Mouse (Mus musculus) hindbrain, embryonic 12.5 days (tissue): ENCODE data around the gene Taar8a. TPM values are rescaled to one million over a fixed set of nuclear protein-coding genes. Genes with fewer than 3 reads are reported as not detected.
"Not testable (repeated sequence)": the region's sequence is repeated elsewhere in the genome, so short reads cannot be mapped to it uniquely, and the experiment has no call there.

Experiments used
- ATAC-seq: fragments of 200-750 bp; cut with Nextera tagmentation; 2 replicates; pipeline ENCODE4 v1.8.0; 2017; ENCODE audit warnings: moderate TSS enrichment; ENCODE audit not compliant: low FRiP score
- H3K27ac ChIP-seq: fragments of 300-500 bp; sonication (generic); 2 replicates; pipeline ENCODE4 v1.5.1; 2016; ENCODE audit warnings: mild to moderate bottlenecking
- H3K27me3 ChIP-seq: fragments of 300-500 bp; sonication (generic); 2 replicates; pipeline ENCODE4 v1.6.1; 2016; ENCODE audit warnings: mild to moderate bottlenecking
- H3K36me3 ChIP-seq: fragments of 300-500 bp; sonication (generic); 2 replicates; pipeline ENCODE4 v1.6.1; 2016; ENCODE audit warnings: mild to moderate bottlenecking
- H3K4me1 ChIP-seq: fragments of 300-500 bp; sonication (generic); 2 replicates; pipeline ENCODE4 v1.6.1; 2016
- H3K4me2 ChIP-seq: fragments of 300-500 bp; sonication (generic); replicated peaks from 2 replicates; pipeline ENCODE4 v1.6.1; 2016; ENCODE audit warnings: mild to moderate bottlenecking
- H3K4me3 ChIP-seq: fragments of 300-500 bp; sonication (generic); 2 replicates; pipeline ENCODE4 v1.5.1; 2016; ENCODE audit warnings: mild to moderate bottlenecking
- H3K9ac ChIP-seq: fragments of 300-500 bp; sonication (generic); 2 replicates; pipeline ENCODE4 v1.6.1; 2016; ENCODE audit warnings: mild to moderate bottlenecking, moderate library complexity
- H3K9me3 ChIP-seq: fragments of 300-500 bp; sonication (generic); replicated peaks from 2 replicates; pipeline ENCODE4 v1.6.1; 2016; ENCODE audit warnings: mild to moderate bottlenecking
- WGBS: fragments of 180-500 bp; shearing (Covaris S2); methylation state at CpG from one replicate; pipeline ENCODE4 v1.1.7; 2016; 5-methylcytosine and 5-hydroxymethylcytosine counted together
- polyA plus RNA-seq: library from polyadenylated mRNA; unstranded; fragments of >200 nt; fragmentation: Nextera tagmentation; extraction: Ambion mirVana; gene quantifications from 2 replicates; pipeline ENCODE4 v1.2.1, GENCODE M21; 2016

Taar8a gene
- not detected in 2 replicates for polyA plus RNA-seq

- not testable (repeated sequence) for H3K27ac ChIP-seq, H3K27me3 ChIP-seq, H3K36me3 ChIP-seq, H3K4me2 ChIP-seq, H3K4me1 ChIP-seq, ATAC-seq, H3K9ac ChIP-seq, H3K4me3 ChIP-seq, H3K9me3 ChIP-seq
- WGBS = 83% methylated on average over 2 of the region's 4 CpGs
These were observed at the start of gene Taar8a for GRCm38 (mm10) chr10:24076200-24076599. Gene Taar8a (plus strand): TSS chr10:24076500.

GRCm38 (mm10) chr10:24026922-24027321, 49.4 kb upstream of the Taar8a start, which contains the start of gene Taar7d:
Gene Taar7d (plus strand): TSS chr10:24027222.
- Histone ChIP-seq H3K4me2 (no peak within 1 kb of the TSS), H3K9me3 (no peaks in the 10 kb centered on the region), H3K27me3 (no peaks in the 10 kb centered on the region), H3K4me1 (no peaks in the 10 kb centered on the region), H3K9ac (no peak within 1 kb of the TSS), H3K4me3 (no peak within 1 kb of the TSS), H3K36me3 (no peaks in the 10 kb centered on the region), H3K27ac (no peak within 1 kb of the TSS)
- ATAC-seq = no peak

- ATAC-seq = no peak
- no peak overlapping the region for H3K27ac ChIP-seq
- H3K4me1 ChIP-seq = no peaks in the 10 kb centered on the region
- H3K9ac ChIP-seq = no peak overlapping the region
- H3K36me3 ChIP-seq = no peaks in the 10 kb centered on the region
- no peaks in the 10 kb centered on the region for H3K9me3 ChIP-seq
- H3K4me2 ChIP-seq = no peak overlapping the region
- no peaks in the 10 kb centered on the region for H3K27me3 ChIP-seq
- H3K4me3 ChIP-seq = no peak overlapping the region
These were observed 45.0 kb upstream of the Taar8a start for GRCm38 (mm10) chr10:24031347-24031746.

GRCm38 (mm10) chr10:24037314-24037713, 39.0 kb upstream of the Taar8a start, which contains the start of gene Taar7e:
Gene Taar7e (plus strand): TSS chr10:24037614.
- WGBS = 85% methylated on average over 2 of the region's 2 CpGs
- no peaks in the 10 kb centered on the region for H3K9me3 ChIP-seq
- H3K9ac ChIP-seq = no peak within 1 kb of the TSS
- H3K27ac ChIP-seq = no peak within 1 kb of the TSS
- no peak within 1 kb of the TSS for H3K4me2 ChIP-seq
- H3K27me3 ChIP-seq = no peaks in the 10 kb centered on the region
- H3K4me1 ChIP-seq = no peaks in the 10 kb centered on the region
- no peaks in the 10 kb centered on the region for H3K36me3 ChIP-seq
- ATAC-seq = no peak
- no peak within 1 kb of the TSS for H3K4me3 ChIP-seq

- no peak overlapping the region for H3K4me3 ChIP-seq
- no peak overlapping the region for H3K9ac ChIP-seq
- H3K27ac ChIP-seq = no peak overlapping the region
- no peaks in the 10 kb centered on the region for H3K27me3 ChIP-seq
- H3K4me1 ChIP-seq = no peaks in the 10 kb centered on the region
- H3K9me3 ChIP-seq = no peaks in the 10 kb centered on the region
- 86% methylated on average over 2 of the region's 2 CpGs for WGBS
- H3K4me2 ChIP-seq = no peak overlapping the region
- H3K36me3 ChIP-seq = no peaks in the 10 kb centered on the region
- no peak for ATAC-seq
These were observed 36.0 kb upstream of the Taar8a start for GRCm38 (mm10) chr10:24040120-24040869.

GRCm38 (mm10) chr10:24049210-24049609, 27.1 kb upstream of the Taar8a start, which contains the start of gene Taar7f:
Gene Taar7f (plus strand): TSS chr10:24049510.
- H3K9me3 ChIP-seq = no peaks in the 10 kb centered on the region
- no peak within 1 kb of the TSS for H3K4me3 ChIP-seq
- H3K36me3 ChIP-seq = no peaks in the 10 kb centered on the region
- no peak within 1 kb of the TSS for H3K4me2 ChIP-seq
- no peak within 1 kb of the TSS for H3K9ac ChIP-seq
- H3K4me1 ChIP-seq = no peaks in the 10 kb centered on the region
- no peak for ATAC-seq
- H3K27me3 ChIP-seq = no peaks in the 10 kb centered on the region
- no peak within 1 kb of the TSS for H3K27ac ChIP-seq

GRCm38 (mm10) chr10:24052039-24052438, 24.3 kb upstream of the Taar8a start:
- no peaks in the 10 kb centered on the region for H3K27me3 ChIP-seq
- no peak overlapping the region for H3K4me2 ChIP-seq
- H3K9ac ChIP-seq = no peak overlapping the region
- H3K4me3 ChIP-seq = no peak overlapping the region
- H3K27ac ChIP-seq = no peak overlapping the region
- H3K9me3 ChIP-seq = no peaks in the 10 kb centered on the region
- no peak for ATAC-seq
- no peaks in the 10 kb centered on the region for H3K4me1 ChIP-seq
- H3K36me3 ChIP-seq = no peaks in the 10 kb centered on the region
- WGBS = 87% methylated on average over 5 of the region's 5 CpGs

GRCm38 (mm10) chr10:24058986-24059385, 17.3 kb upstream of the Taar8a start:
- H3K4me3 ChIP-seq = no peak overlapping the region
- H3K36me3 ChIP-seq = no peaks in the 10 kb centered on the region
- H3K27me3 ChIP-seq = no peaks in the 10 kb centered on the region
- no peak overlapping the region for H3K9ac ChIP-seq
- ATAC-seq = no peak
- H3K4me2 ChIP-seq = no peak overlapping the region
- no peaks in the 10 kb centered on the region for H3K9me3 ChIP-seq
- 87% methylated on average over 3 of the region's 3 CpGs for WGBS
- no peaks in the 10 kb centered on the region for H3K4me1 ChIP-seq
- no peak overlapping the region for H3K27ac ChIP-seq

GRCm38 (mm10) chr10:24074751-24075150, 1.5 kb upstream of the Taar8a start:
- H3K4me2 ChIP-seq, H3K4me1 ChIP-seq, H3K27me3 ChIP-seq, H3K4me3 ChIP-seq, H3K36me3 ChIP-seq, ATAC-seq, H3K27ac ChIP-seq, H3K9me3 ChIP-seq, H3K9ac ChIP-seq: not testable (repeated sequence)
- 47% methylated on average over 2 of the region's 2 CpGs for WGBS

GRCm38 (mm10) chr10:24080166-24080565, 3.9 kb downstream of the Taar8a start:
- Histone ChIP-seq H3K4me2 (no peak overlapping the region), H3K27ac (no peak overlapping the region), H3K9ac (no peak overlapping the region), H3K4me1 (no peaks in the 10 kb centered on the region), H3K9me3 (no peaks in the 10 kb centered on the region), H3K36me3 (no peaks in the 10 kb centered on the region), H3K27me3 (no peaks in the 10 kb centered on the region), H3K4me3 (no peak overlapping the region)
- ATAC-seq = no peak
- WGBS = 41% methylated on average over 3 of the region's 3 CpGs

GRCm38 (mm10) chr10:24085936-24086335, 9.6 kb downstream of the Taar8a start:
- Histone ChIP-seq H3K9me3 (no peaks in the 10 kb centered on the region), H3K36me3 (no peaks in the 10 kb centered on the region), H3K4me3 (no peak overlapping the region), H3K27me3 (no peaks in the 10 kb centered on the region), H3K27ac (no peak overlapping the region), H3K4me2 (no peak overlapping the region), H3K9ac (no peak overlapping the region), H3K4me1 (no peaks in the 10 kb centered on the region)
- 65% methylated on average over 5 of the region's 5 CpGs for WGBS
- ATAC-seq = no peak

GRCm38 (mm10) chr10:24086555-24086954, 10.3 kb downstream of the Taar8a start:
- no peaks in the 10 kb centered on the region for H3K36me3 ChIP-seq
- no peak overlapping the region for H3K4me3 ChIP-seq
- no peak overlapping the region for H3K4me2 ChIP-seq
- ATAC-seq = no peak
- H3K9ac ChIP-seq = no peak overlapping the region
- no peaks in the 10 kb centered on the region for H3K9me3 ChIP-seq
- 84% methylated on average over 5 of the region's 5 CpGs for WGBS
- H3K4me1 ChIP-seq = no peaks in the 10 kb centered on the region
- H3K27me3 ChIP-seq = no peaks in the 10 kb centered on the region
- no peak overlapping the region for H3K27ac ChIP-seq

- H3K27ac ChIP-seq = no peak overlapping the region
- H3K9me3 ChIP-seq = no peaks in the 10 kb centered on the region
- no peak overlapping the region for H3K4me3 ChIP-seq
- no peaks in the 10 kb centered on the region for H3K4me1 ChIP-seq
- ATAC-seq = no peak
- H3K4me2 ChIP-seq = no peak overlapping the region
- no peaks in the 10 kb centered on the region for H3K27me3 ChIP-seq
- H3K36me3 ChIP-seq = no peaks in the 10 kb centered on the region
- no peak overlapping the region for H3K9ac ChIP-seq
- WGBS = 95% methylated on average over 2 of the region's 2 CpGs
These were observed 10.9 kb downstream of the Taar8a start for GRCm38 (mm10) chr10:24087168-24087567.
